Mouse (Mus musculus): ENCODE measurements at regions not wholly inside any gene's neighbourhood (a gene's known extent, or its start where the extent isn't known, plus 50 kb on each side); places are given as distances from the start of the nearest gene placed in this dataset. TPM values are rescaled to one million over a fixed set of nuclear protein-coding genes. Genes with fewer than 3 reads are reported as not detected.

Small RNA genes in the stretch of these regions (microRNA-seq; reads per million reads assigned to microRNA genes)
- gene Gm44495 = not detected

Measured in heart, postnatal 25 days (tissue).